Mouse (Mus musculus) layer of hippocampus, postnatal 36 days (tissue): ENCODE results near the gene Csn2. TPM values are rescaled to one million over a fixed set of nuclear protein-coding genes. Genes with fewer than 3 reads are reported as not detected.

ENCODE experiments used
- DNase-seq, 2 experiments: peaks; one replicate each; pipeline ENCODE4 v3.0.0; 2022
- total RNA-seq, 2 experiments: library from RNA; stranded (reverse); gene quantifications; 2 replicates each; pipeline ENCODE4 v1.2.3; 2021

The Csn2 gene
- total RNA-seq = not detected

DNA sequence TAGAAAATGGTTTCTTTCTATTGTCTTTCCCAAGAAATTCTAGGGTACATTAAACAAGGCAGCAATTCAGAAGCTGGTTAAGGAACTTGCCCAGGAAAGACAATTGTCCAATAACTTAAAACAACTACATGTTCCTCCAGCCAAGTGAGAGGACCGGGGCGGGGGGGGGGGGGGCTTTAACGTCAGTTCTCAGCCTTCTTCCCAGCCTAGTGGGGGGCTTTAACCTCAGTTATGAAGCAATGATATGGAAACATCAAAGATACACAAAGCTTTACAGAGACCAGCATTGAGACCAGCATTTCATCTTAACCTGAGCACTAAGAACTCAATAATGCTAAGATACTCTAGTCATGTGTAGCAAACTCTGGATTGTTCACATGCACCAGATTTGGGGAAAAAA is at the start of gene Csn2:
Gene Csn2, minus strand, starts transcription at position 101 of the 400 bp plus-strand sequence.
- no peak for DNase-seq

DNA sequence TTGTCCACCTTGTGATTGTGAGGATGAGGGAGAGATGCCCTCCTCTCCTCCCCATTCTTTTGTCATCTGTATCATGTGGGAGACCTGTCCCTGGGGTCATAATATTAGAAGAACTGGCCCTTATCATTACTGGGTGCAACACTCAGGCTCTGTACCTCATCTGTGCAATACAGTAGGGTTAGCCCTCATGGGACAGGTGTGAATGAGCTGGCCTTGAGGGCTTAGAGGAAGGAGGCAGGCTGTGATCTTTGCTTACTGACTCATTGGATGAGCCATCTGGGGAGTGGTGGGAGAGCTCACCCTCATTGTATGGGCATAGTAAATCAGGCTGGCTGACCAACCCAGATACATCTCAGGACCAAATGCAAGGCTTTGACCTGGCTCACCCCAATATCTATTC is 35.4 kb upstream of the Csn2 start:
- DNase-seq = no peak

- no peak for DNase-seq
Observed at GRCm38 (mm10) chr5:87705891-87706290, 6.5 kb upstream of the Csn2 start.

DNA sequence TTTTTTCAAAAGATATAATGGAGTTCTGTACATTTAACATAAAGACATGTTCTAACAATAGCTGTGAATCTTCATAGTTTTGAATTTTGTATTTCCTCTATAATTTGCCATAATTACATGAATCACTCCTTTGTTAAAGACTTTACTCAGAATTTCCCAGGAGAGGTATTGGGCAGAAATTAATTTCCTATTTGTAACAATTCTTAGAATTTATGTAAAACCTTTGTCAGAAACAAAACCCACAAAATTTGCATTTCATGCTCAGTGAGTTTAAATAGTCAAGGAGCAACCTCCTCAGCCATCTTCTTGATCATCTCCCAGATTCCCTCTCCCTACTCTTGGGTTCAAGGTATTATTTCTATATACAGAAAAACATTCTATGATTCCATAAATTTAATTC is 33.5 kb downstream of the Csn2 start, which contains the start of gene Csn1s1:
Gene Csn1s1, plus strand, starts transcription at position 301 of the 400 bp plus-strand sequence.
- no peak for DNase-seq

DNA sequence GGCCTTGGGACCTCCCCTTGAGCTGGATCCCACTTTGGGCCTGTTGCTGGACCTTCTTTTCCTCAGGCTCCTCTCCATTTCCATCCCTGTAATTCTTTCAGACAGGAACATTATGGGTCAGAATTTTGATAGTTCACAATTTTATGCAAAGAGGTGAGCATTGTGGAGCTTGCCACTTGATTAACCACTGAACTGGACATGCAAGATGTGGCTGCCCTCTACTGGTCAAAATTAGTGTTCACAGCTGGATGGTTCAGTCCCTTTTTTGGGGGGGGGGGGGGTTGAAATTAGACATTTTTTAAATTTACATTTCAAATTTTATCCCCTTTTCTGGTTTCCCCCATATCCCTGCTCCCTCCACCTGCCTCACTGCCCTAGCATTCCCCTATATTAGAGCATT is 56.6 kb downstream of the Csn2 start:
- DNase-seq = no peak

Other genes with a start within 250 kb of the Csn2 start
- not detected for gene Ugt2a2, start 217.4 kb downstream of the Csn2 start, total RNA-seq
- not detected for gene Gm43638, start 212.8 kb downstream of the Csn2 start, total RNA-seq
- not detected for gene Ugt2a1, start 208.8 kb downstream of the Csn2 start, total RNA-seq
- gene Sult1b1, start 161.4 kb downstream of the Csn2 start, total RNA-seq = not detected
- not detected for gene Sult1d1, start 130.6 kb downstream of the Csn2 start, total RNA-seq
- gene Sult1e1, start 108.0 kb downstream of the Csn2 start, total RNA-seq = not detected
- gene Csn1s1, start 33.4 kb downstream of the Csn2 start, total RNA-seq = not detected
- not detected for gene Csn1s2a, start 74.9 kb upstream of the Csn2 start, total RNA-seq
- gene Csn1s2b, start 108.5 kb upstream of the Csn2 start, total RNA-seq = not detected
- not detected for gene Prr27, start 126.1 kb upstream of the Csn2 start, total RNA-seq
- gene Odam, start 185.4 kb upstream of the Csn2 start, total RNA-seq = not detected
- not detected for gene Csn3, start 225.9 kb upstream of the Csn2 start, total RNA-seq